Comparison of ENCODE assay signal across 18 mouse cellular contexts in the genomic region with DNA sequence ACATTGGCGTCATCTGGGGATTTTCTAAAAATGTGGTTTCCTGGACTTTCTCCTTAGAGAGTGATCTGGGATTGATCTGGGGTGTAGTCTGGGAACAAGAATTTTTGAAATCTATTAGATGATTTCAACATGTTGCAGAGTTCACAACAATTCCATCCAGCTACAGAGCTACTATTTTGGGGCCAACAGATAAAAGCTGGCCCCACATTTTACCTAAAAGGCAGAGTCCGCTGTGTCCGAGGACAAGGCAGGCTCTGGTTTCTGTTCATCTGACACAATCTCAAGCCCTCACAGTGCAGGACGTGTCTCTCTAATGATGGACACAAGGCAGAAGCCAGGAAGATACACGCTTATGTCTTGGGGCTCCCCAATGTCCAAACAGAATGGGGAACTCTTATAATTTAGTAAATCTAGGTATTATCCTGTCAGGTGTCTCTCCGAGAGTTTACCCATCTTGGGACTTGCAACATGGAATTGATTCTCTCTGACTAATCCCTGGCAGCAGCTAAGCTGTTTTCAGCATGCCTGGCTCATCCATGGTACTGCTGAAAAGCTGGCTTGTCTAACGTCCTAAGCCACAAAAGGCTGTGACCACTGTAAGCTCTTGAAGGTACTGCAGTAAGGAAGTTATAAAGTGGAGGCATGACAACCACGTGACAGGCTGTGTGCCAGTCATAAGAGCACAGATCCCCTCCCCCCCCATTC. TPM values are rescaled to one million over a fixed set of nuclear protein-coding genes. Genes with fewer than 3 reads are reported as not detected.
DNase-seq lines count a peak whose midpoint lies in the region; ATAC-seq and TF ChIP-seq lines count a peak whose summit lies in the region.
"Had no signal": no experiment of that assay in that cellular context is flagged by ENCODE, and none has a peak within 500 bp of the region (broad histone marks: within the 10 kb centered on the region; RNA-seq: fewer than 3 reads in every experiment).

No protein-coding gene starts in this region.

- H3K4me3 ChIP-seq in heart, embryonic 11.5 days (ENCODE audit: low read depth, low read length) = no peak overlapping the region
- no peak overlapping the region for H3K4me3 ChIP-seq in liver, adult 2 months (ENCODE audit: insufficient read depth, low read depth, low read length)
- H3K4me3 ChIP-seq in liver, postnatal 0 days (ENCODE audit: low read depth, low read length) = no peak overlapping the region
- H3K4me3 ChIP-seq in stomach, embryonic 16.5 days (replicated peaks; ENCODE audit: low read length) = no peak overlapping the region
- H3K4me3 ChIP-seq: erythroblast, embryonic 14.5 days; hindbrain, embryonic 15.5 days had no signal

- no peak for TF ChIP-seq CTCF in liver, adult 2 months (IDR thresholded peaks at IDR 0.05; ENCODE audit: low read depth, low read length)
- TF ChIP-seq CTCF in liver, postnatal 0 days (IDR thresholded peaks at IDR 0.05; ENCODE audit: low read depth) = no peak

- H3K4me1 ChIP-seq in heart, embryonic 11.5 days (ENCODE audit: control insufficient read depth, insufficient read depth, low read length) = peaks cover 62% of the 10 kb centered on the region
- peaks cover 31% of the 10 kb centered on the region for H3K4me1 ChIP-seq in liver, adult 2 months (ENCODE audit: control insufficient read depth, insufficient read depth, low read length)
- H3K4me1 ChIP-seq in liver, postnatal 0 days (ENCODE audit: insufficient read depth) = peaks cover 14% of the 10 kb centered on the region; the same call in 1 of the 2 replicates
- H3K4me1 ChIP-seq in stomach, embryonic 16.5 days (ENCODE audit: control insufficient read depth, insufficient read depth, low read length) = peaks cover 20% of the 10 kb centered on the region
- H3K4me1 ChIP-seq: hindbrain, embryonic 15.5 days had no signal

- no peak overlapping the region; the same call in 1 of the 2 replicates for H3K4me2 ChIP-seq in heart, embryonic 11.5 days
- H3K4me2 ChIP-seq in liver, postnatal 0 days (ENCODE audit: low read depth, low read length) = no peak overlapping the region
- H3K4me2 ChIP-seq in stomach, embryonic 16.5 days (ENCODE audit: low read depth, low read length) = no peak overlapping the region
- H3K4me2 ChIP-seq: hindbrain, embryonic 15.5 days had no signal

- H3K9me3 ChIP-seq in heart, embryonic 11.5 days (replicated peaks; ENCODE audit: control insufficient read depth, low read length) = no peaks in the 10 kb centered on the region
- H3K9me3 ChIP-seq in liver, postnatal 0 days (ENCODE audit: low read length) = no peaks in the 10 kb centered on the region
- no peaks in the 10 kb centered on the region for H3K9me3 ChIP-seq in stomach, embryonic 16.5 days (replicated peaks; ENCODE audit: control insufficient read depth, low read length)
- H3K9me3 ChIP-seq: hindbrain, embryonic 15.5 days; megakaryocyte, embryonic 14.5 days had no signal

- peak overlapping the region; percentile 78; the same call in 1 of the 2 replicates for H3K27ac ChIP-seq in heart, embryonic 11.5 days (ENCODE audit: low read depth, low read length)
- H3K27ac ChIP-seq in liver, adult 2 months (replicated peaks; ENCODE audit: insufficient read depth, low read depth, low read length) = peak overlapping the region; percentile 83
- H3K27ac ChIP-seq in liver, postnatal 0 days (ENCODE audit: low read depth) = no peak overlapping the region
- peak overlapping the region; percentile 70 for H3K27ac ChIP-seq in stomach, embryonic 16.5 days (ENCODE audit: low read length)
- H3K27ac ChIP-seq: hindbrain, embryonic 15.5 days; liver, embryonic 14.5 days had no signal

- no peak overlapping the region for H3K9ac ChIP-seq in heart, embryonic 11.5 days (ENCODE audit: low read depth, low read length)
- H3K9ac ChIP-seq in liver, adult 2 months (ENCODE audit: low read depth, low read length) = peak overlapping the region; percentile 27
- H3K9ac ChIP-seq in liver, postnatal 0 days (replicated peaks) = no peak overlapping the region
- no peak overlapping the region for H3K9ac ChIP-seq in stomach, embryonic 16.5 days (ENCODE audit: low read length)
- H3K9ac ChIP-seq: hindbrain, embryonic 15.5 days; liver, embryonic 14.5 days had no signal

- TF ChIP-seq EP300 in liver, postnatal 0 days (IDR thresholded peaks at IDR 0.05; ENCODE audit: low read depth) = no peak

- H3K79me2 ChIP-seq in liver, adult 2 months (ENCODE audit: control insufficient read depth, insufficient read depth, low read length) = no peaks in the 10 kb centered on the region

- WGBS in heart, embryonic 11.5 days (ENCODE audit: insufficient replicate concordance) = 43% methylated on average over 8 of the region's 8 CpGs
- WGBS in liver, adult 2 months = 24% methylated on average over 8 of the region's 8 CpGs
- WGBS in liver, postnatal 0 days (ENCODE audit: insufficient replicate concordance) = 61% methylated on average over 8 of the region's 8 CpGs
- 71% methylated on average over 8 of the region's 8 CpGs for WGBS in stomach, embryonic 16.5 days

- 0 out of 2 replicates have a peak, but pooled peaks have one; percentile 7 for TF ChIP-seq POLR2A in liver, adult 2 months (IDR thresholded peaks at IDR 0.05; ENCODE audit: extremely low read depth, insufficient read depth, low read length)

- ATAC-seq in heart, embryonic 11.5 days (replicated peaks; ENCODE audit: insufficient number of reproducible peaks, low FRiP score, low TSS enrichment) = no peak
- no peak for ATAC-seq in liver, postnatal 0 days
- no peak for ATAC-seq in stomach, embryonic 16.5 days (ENCODE audit: insufficient read depth, low FRiP score)
- ATAC-seq: forebrain, embryonic 14.5 days; intestine, postnatal 0 days had no signal

- H3K27me3 ChIP-seq in heart, embryonic 11.5 days (ENCODE audit: control insufficient read depth, insufficient read depth, low read length) = no peaks in the 10 kb centered on the region
- no peaks in the 10 kb centered on the region for H3K27me3 ChIP-seq in liver, adult 2 months (ENCODE audit: control insufficient read depth, insufficient read depth, low read length)
- no peaks in the 10 kb centered on the region for H3K27me3 ChIP-seq in liver, postnatal 0 days (ENCODE audit: insufficient read depth, low read length)
- no peaks in the 10 kb centered on the region for H3K27me3 ChIP-seq in stomach, embryonic 16.5 days (ENCODE audit: control insufficient read depth, insufficient read depth, low read length)
- H3K27me3 ChIP-seq: CH12.LX; hindbrain, embryonic 15.5 days; megakaryocyte, embryonic 14.5 days had no signal

- no peak for DNase-seq in heart, postnatal 4 days
- peak; percentile 96 for DNase-seq in liver, adult 2 months (ENCODE audit: extremely low read depth, low read depth, low spot score)
- DNase-seq in liver, postnatal 0 days = no peak
- peak; percentile 22 for DNase-seq in brain, adult 2 months (ENCODE audit: low read depth, low spot score)
- no peak for DNase-seq in B cell, adult 2 months
- no peak for DNase-seq in layer of hippocampus, postnatal 10 days (ENCODE audit: low spot score in 2 of 2)
- DNase-seq: cerebellum, adult 11 months; cerebellum, postnatal 14 days; thymus, postnatal 14 days had no signal

- H3K36me3 ChIP-seq in heart, embryonic 11.5 days (ENCODE audit: control insufficient read depth, insufficient read depth, low read length) = no peaks in the 10 kb centered on the region; the same call in 1 of the 2 replicates
- H3K36me3 ChIP-seq in liver, adult 2 months (ENCODE audit: control insufficient read depth, insufficient read depth, low read length) = no peaks in the 10 kb centered on the region; the same call in 1 of the 2 replicates
- H3K36me3 ChIP-seq in liver, postnatal 0 days (replicated peaks; ENCODE audit: insufficient read depth, low read length) = peaks cover 13% of the 10 kb centered on the region
- H3K36me3 ChIP-seq in stomach, embryonic 16.5 days (ENCODE audit: control insufficient read depth, insufficient read depth, low read length) = no peaks in the 10 kb centered on the region
- H3K36me3 ChIP-seq: hindbrain, embryonic 15.5 days had no signal

RNA-seq across cellular contexts. Expression of a gene that starts 32.1 kb away (rescaled TPM):
- polyA plus RNA-seq in heart, embryonic 11.5 days (2014; fragmentation: Nextera tagmentation; extraction: Ambion mirVana) = 50.7 and 51.5 TPM in 2 replicates
- 10 to 100 TPM; 36.7 to 37.1 TPM for total RNA-seq in heart, postnatal 4 days (2021)
- total RNA-seq in liver, adult 2 months (2014; rRNA removed) = 20.9 and 25.6 TPM in 2 replicates
- polyA plus RNA-seq in liver, adult 2 months (2012; rRNA removed) = 24.0 and 28.9 TPM in 2 replicates
- 18.2 and 19.0 TPM in 2 replicates for polyA plus RNA-seq in liver, postnatal 0 days (2015; fragmentation: Nextera tagmentation; extraction: Ambion mirVana)
- 62.1 and 64.0 TPM in 2 replicates for polyA plus RNA-seq in stomach, embryonic 16.5 days (2015; fragmentation: Nextera tagmentation; extraction: Ambion mirVana)
- total RNA-seq in layer of hippocampus, postnatal 10 days (2021) = 10 to 100 TPM; 37.7 to 39.7 TPM

RNA-seq across cellular contexts. Expression of a gene that starts 47.0 kb away (rescaled TPM):
- 3.7 and 4.0 TPM in 2 replicates for polyA plus RNA-seq in heart, embryonic 11.5 days (2014; fragmentation: Nextera tagmentation; extraction: Ambion mirVana)
- total RNA-seq in heart, postnatal 4 days (2021) = 1 to 10 TPM; 1.2 to 1.7 TPM
- total RNA-seq in liver, adult 2 months (2014; rRNA removed) = 0.87 and 1.3 TPM in 2 replicates
- 0.50 and 0.73 TPM in 2 replicates for polyA plus RNA-seq in liver, adult 2 months (2012; rRNA removed)
- polyA plus RNA-seq in liver, postnatal 0 days (2015; fragmentation: Nextera tagmentation; extraction: Ambion mirVana) = 9.5 and 10.3 TPM in 2 replicates
- 2.9 and 3.4 TPM in 2 replicates for polyA plus RNA-seq in stomach, embryonic 16.5 days (2015; fragmentation: Nextera tagmentation; extraction: Ambion mirVana)
- total RNA-seq in layer of hippocampus, postnatal 10 days (2021) = 10 to 100 TPM; 14.0 to 15.3 TPM

RNA-seq across cellular contexts. Expression of a gene that starts 60.0 kb away (rescaled TPM):
- 38.1 and 39.1 TPM in 2 replicates for polyA plus RNA-seq in heart, embryonic 11.5 days (2014; fragmentation: Nextera tagmentation; extraction: Ambion mirVana)
- total RNA-seq in heart, postnatal 4 days (2021) = 1 to 10 TPM; 4.4 to 4.5 TPM
- 3.4 and 5.6 TPM in 2 replicates for total RNA-seq in liver, adult 2 months (2014; rRNA removed)
- polyA plus RNA-seq in liver, adult 2 months (2012; rRNA removed) = 6.1 and 8.4 TPM in 2 replicates
- polyA plus RNA-seq in liver, postnatal 0 days (2015; fragmentation: Nextera tagmentation; extraction: Ambion mirVana) = 7.7 and 8.0 TPM in 2 replicates
- polyA plus RNA-seq in stomach, embryonic 16.5 days (2015; fragmentation: Nextera tagmentation; extraction: Ambion mirVana) = 7.0 and 7.1 TPM in 2 replicates
- 10 to 100 TPM; 20.0 to 21.0 TPM for total RNA-seq in layer of hippocampus, postnatal 10 days (2021)
- polyA plus RNA-seq: erythroblast, embryonic 14.5 days had no signal

Comparison
In these comparisons a context has a peak if more than half of its experiments do, and no peak if none do; other contexts are left out.
1. DNase-seq: peak in liver, adult 2 months (single experiment) and brain, adult 2 months (single experiment); none in heart, postnatal 4 days (single experiment), liver, postnatal 0 days (single experiment), B cell, adult 2 months (0 of 2) and layer of hippocampus, postnatal 10 days (0 of 2).